Mouse (Mus musculus) liver, postnatal 0 days (tissue): ENCODE measurements at regions not wholly inside any gene's neighbourhood (a gene's known extent, or its start where the extent isn't known, plus 50 kb on each side); places are given as distances from the start of the nearest gene placed in this dataset.

ENCODE experiments used
- CTCF ChIP-seq: sonication (generic); IDR thresholded peaks from 2 replicates; pipeline ENCODE4 v1.5.1; 2016; ENCODE audit warnings: antibody characterized with exemption, low read depth
- EP300 ChIP-seq: IDR thresholded peaks from 2 replicates; pipeline ENCODE4 v1.6.1; 2016; ENCODE audit warnings: antibody characterized with exemption, low read depth, mild to moderate bottlenecking

DNA sequence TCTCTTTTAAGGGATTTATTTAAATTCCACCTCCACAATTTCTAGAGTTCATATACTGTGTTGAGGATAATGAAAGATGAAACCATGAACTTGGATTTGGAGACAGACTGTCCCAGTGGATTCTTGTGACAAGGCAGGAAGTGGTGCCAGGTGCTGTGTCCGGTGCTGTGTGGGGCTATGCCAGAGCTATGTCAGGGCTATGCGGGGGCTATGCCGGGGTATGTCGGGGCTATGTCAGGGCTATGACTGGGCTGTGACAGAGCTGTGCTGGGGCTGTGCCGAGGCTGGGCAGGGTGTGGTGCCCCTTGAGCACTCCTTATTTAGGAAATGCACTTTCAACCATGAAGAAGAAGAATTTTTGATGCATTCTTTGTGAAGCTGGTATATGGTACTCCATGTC, 85.1 kb upstream of the Ccdc91 start:
- TF ChIP-seq CTCF (no peak), EP300 (no peak)
